Mouse (Mus musculus) gastrocnemius, adult 8-10 months (tissue): ENCODE measurements around the gene Ksr1. TPM values are rescaled to one million over a fixed set of nuclear protein-coding genes. Genes with fewer than 3 reads are reported as not detected.

Experiments used
- DNase-seq, 2 experiments: peaks; one replicate each; pipeline ENCODE4 v3.0.0; 2022; ENCODE audit warnings: low spot score in 2 of 2
- total RNA-seq, 4 experiments: library from RNA; stranded (reverse); gene quantifications; 2 replicates each; pipeline ENCODE4 v1.2.4; 2022

Ksr1 gene
- total RNA-seq, 4 experiments from 2014 or later, result 78.5 to 117 (median 87.7) TPM

GRCm38 (mm10) chr11:79125775-79126174 lies 20.4 kb downstream of the Ksr1 start:
- DNase-seq, result no peak

- no peak for DNase-seq
Observed at GRCm38 (mm10) chr11:79122556-79122955, 23.7 kb downstream of the Ksr1 start.

DNA sequence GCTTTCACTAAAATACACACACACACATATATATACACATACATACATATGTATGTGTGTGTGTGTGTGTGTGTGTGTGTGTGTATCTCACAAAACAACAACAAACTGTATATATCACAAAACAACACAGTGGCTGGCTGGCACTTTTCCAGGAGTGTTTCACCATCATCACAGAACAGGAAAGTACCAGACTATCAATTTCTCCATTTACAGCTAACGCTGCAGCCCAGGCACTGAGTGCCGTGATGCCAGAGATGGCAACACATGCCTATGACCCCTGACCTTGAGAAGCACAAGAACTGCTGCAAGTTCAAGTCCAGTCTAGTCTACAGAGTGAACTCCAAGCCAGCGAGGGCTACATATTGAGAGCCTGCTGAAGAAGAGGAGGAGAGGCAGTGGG lies 26.1 kb downstream of the Ksr1 start:
- no peak for DNase-seq

DNA sequence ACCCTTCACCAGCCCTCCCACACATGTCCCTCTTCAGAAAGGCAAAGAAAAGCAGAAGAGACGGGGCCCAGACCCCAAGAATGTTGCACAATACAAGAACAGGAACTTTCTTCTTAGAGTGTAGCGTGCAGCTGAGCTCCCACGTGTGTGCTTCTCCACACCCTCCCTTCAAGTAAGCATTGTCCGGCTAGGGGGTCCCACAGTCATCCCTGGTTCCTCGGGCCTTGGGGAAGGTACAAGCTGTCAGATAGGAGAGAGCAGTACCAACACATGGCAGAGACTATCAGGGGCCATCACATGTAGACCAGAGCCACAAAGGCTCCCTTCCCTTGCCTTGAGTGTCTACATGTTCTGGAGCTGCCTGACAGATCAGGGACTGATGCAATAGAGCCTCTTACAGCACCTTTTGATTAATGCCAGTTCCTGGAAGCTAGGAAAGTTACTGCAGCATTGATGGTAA lies 27.3 kb downstream of the Ksr1 start:
- DNase-seq, result no peak

DNA sequence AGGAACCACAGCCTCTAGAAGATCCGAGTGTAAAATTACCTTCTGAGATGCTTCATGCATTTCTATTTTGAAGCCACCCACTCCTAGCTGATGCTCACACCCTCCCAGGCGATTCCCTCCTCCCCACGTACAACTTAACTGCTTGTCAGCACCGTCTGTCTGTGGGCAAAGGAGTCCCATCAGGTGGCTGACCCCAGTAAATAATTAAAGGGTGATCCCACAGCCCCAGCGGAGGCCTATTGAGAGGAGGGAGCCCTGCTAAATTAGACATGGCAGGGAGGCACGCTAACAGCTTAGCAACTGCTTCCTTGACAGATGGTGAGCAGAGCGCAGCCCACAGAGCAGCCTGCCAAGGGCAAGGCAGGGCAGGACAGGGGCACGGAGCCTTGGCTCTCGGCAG lies 29.5 kb downstream of the Ksr1 start:
- no peak for DNase-seq

GRCm38 (mm10) chr11:79115659-79116058 lies 30.5 kb downstream of the Ksr1 start:
- DNase-seq, result no peak

- no peak for DNase-seq
Observed at GRCm38 (mm10) chr11:79114061-79114460, 32.1 kb downstream of the Ksr1 start.

GRCm38 (mm10) chr11:79113397-79113796 lies 32.8 kb downstream of the Ksr1 start:
- no peak for DNase-seq

DNA sequence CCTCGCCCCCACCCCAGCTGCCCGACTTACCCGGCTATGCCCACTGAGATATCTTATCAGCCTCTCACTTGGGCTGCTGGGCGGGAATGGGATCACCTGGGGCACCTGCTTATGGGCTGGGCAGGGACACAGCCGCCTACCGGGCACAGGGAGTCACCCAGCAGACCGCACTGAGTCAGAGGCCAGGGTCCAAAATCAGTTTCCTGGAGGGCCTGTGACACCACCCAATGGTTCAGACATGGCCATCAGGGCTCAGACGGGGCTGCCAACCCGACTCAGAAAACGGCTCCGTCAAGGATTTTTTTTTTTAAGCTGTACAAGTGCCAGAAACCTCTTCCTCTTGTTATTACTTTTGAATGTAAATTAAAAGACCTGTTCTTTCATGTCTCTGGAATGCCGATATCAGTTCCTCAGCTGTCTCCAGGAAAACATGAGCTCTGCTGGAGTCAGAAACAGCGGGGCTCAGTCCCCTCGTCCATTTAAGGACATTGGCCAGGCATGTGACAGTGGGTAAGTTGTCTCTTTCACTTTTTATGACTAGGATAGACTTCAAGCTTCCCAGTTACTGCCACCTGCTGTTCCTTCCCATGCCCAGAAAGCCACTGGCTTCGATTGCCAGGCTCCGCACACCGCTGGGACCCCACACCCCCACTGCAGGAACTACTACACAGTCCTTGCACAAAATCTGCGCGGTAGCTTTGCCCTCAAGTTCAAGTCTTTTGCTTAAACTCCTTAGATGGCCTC lies 33.5 kb downstream of the Ksr1 start:
- DNase-seq, result peak; percentile 22 to 25

- no peak for DNase-seq
Observed at GRCm38 (mm10) chr11:79111864-79112558, 34.2 kb downstream of the Ksr1 start.

GRCm38 (mm10) chr11:79110446-79110845 lies 35.8 kb downstream of the Ksr1 start:
- DNase-seq, result no peak

DNA sequence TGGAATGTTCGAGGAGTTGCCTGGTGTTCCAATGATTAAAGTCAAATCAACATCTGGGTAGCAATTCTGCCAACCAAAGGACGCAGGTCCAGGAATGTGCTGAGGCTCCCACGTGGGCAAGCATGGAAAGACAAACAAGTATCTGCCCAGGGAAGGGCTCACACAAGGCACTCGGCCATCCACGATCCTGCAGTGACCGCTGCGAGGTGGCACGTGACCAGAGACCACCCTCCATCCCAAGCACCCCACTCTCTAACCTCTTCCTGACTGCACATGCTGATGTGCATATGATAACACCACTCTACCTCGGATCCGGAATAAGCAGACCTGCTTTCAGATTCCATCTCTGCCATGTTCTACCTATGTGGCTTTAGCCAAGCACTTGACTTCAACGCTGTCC lies 38.3 kb downstream of the Ksr1 start:
- no peak for DNase-seq

DNA sequence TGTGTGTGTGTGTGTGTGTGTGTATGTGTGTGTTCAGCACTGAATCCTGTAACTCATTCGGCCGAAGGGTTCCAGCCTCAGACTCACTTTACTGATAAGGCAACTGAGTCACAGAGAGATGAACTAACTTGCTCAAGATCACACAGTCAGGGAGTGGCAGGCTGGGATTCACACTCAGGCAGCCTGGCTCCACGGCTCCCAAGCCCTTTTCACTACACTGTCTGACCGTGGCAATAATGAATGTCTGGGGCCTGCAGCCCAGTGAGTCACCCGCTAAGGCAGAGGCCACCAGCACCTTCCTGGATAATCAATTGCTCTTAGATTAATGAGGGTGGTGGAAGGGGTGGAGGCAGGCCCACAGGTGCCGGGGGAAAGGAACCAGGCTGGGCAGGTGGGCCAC lies 41.2 kb downstream of the Ksr1 start:
- no peak for DNase-seq

- no peak for DNase-seq
Observed at GRCm38 (mm10) chr11:79104538-79104937, 41.7 kb downstream of the Ksr1 start.

- DNase-seq, result no peak
Observed at GRCm38 (mm10) chr11:79104096-79104495, 42.1 kb downstream of the Ksr1 start.

GRCm38 (mm10) chr11:79103461-79103869 lies 42.7 kb downstream of the Ksr1 start:
- no peak for DNase-seq

DNA sequence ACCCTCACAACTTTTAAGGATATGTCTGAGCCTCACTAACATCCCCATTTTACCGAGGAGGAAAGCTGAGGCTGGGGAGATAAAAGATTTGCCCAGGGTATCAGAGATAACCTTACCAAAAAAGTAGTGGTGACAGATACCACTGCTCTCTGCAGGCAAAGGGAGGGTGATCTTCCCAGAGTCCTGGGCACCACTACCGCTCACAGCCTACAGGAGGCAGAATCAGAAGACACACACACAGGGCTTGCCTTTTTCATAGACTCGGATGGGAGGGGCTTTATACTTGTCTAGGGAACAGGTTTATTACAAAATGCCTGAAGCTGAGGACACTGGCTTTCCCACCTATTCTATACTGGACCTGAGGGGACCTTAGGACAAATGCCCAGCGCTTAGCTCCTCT lies 43.9 kb downstream of the Ksr1 start:
- DNase-seq, result no peak

GRCm38 (mm10) chr11:79101568-79101967 lies 44.6 kb downstream of the Ksr1 start:
- no peak for DNase-seq

- DNase-seq, result no peak
Observed at GRCm38 (mm10) chr11:79099032-79099431, 47.2 kb downstream of the Ksr1 start.

DNA sequence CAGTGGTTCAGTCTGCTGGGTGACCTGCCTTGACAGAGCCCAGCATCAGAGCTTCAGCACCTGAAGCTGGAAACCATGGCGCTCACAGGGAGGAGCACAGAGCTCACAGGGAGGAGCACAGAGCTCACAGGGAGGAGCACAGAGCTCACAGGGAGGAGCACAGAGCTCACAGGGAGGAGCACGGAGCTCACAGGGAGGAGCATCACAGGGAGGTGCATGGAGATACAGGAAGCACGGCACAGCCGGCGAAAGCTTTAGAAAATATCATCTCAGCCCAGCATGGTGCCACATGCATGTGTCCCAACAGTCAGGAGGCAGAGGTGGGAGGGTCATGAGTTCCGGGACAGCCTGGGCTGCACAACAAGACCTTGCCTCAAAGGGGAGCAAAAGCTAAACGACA lies 48.5 kb downstream of the Ksr1 start:
- no peak for DNase-seq

- DNase-seq, result no peak
Observed at GRCm38 (mm10) chr11:79096673-79097072, 49.5 kb downstream of the Ksr1 start.

DNA sequence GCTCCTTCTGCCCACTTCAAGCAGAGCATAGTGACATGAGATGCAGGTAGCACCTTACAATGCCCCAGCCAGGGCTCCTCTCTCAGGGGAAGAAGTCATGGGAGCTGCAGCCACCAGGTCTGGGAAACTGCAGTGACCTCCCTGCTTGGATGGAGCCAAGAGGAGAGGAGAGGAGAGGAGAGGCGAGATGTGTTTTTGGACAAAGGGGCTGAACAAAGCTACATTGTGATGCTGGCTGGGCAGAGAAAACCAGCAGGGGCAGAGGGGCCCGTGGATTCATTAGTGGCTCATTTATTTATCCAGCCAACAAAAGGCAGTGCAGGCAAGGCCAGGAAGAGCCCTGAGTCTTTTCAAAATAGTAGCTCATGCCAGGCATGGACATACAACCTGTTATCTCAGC lies 50.5 kb downstream of the Ksr1 start:
- no peak for DNase-seq

DNA sequence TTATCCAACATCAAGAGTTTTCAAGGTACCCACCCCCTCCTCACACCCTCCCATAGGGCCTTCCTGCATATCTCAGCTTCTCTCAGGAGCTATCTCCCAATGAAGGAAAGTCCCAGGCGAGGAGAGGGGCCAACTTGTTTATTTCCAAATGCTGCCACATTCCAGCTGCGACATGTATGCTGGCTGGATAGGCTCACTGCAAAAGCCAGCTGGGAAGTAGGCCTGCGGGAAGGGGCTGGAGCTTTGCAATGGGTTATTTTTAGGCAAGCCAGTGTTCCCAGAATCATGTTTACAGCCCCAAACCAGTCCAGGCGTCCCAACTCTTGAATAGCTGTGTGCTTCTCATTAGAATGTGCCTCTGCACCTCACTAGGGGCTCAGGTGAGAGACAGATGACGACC lies 51.5 kb downstream of the Ksr1 start:
- DNase-seq, result peak in 1 of 2 experiments; percentile 59
